Mouse (Mus musculus) cortical plate, adult 2 months (tissue): ENCODE data around the gene Unc93b1.

ENCODE experiments used
- CTCF ChIP-seq: fragments of 200-500 bp; IDR thresholded peaks from 2 replicates; pipeline ENCODE4 v1.5.1; 2011; ENCODE audit warnings: mild to moderate bottlenecking, control low read depth, low read length; ENCODE audit not compliant: insufficient read depth; ENCODE audit errors: extremely low read depth
- POLR2A ChIP-seq: fragments of 200-500 bp; IDR thresholded peaks from 2 replicates; pipeline ENCODE4 v1.6.1; 2011; ENCODE audit warnings: mild to moderate bottlenecking, low read length, control low read depth; ENCODE audit not compliant: insufficient read depth; ENCODE audit errors: extremely low read depth

- TF ChIP-seq POLR2A = no peak
- TF ChIP-seq CTCF = no peak
Measured at GRCm38 (mm10) chr19:3980917-3981316, 45.9 kb downstream of the Unc93b1 start.
